Mouse (Mus musculus) lung, postnatal 0 days (tissue): ENCODE measurements around the gene Olfr374.

ENCODE experiments used
- CTCF ChIP-seq: IDR thresholded peaks from 2 replicates; pipeline ENCODE4 v1.5.1; 2016; ENCODE audit warnings: antibody characterized with exemption, mild to moderate bottlenecking
- EP300 ChIP-seq: IDR thresholded peaks from 2 replicates; pipeline ENCODE4 v1.6.1; 2016; ENCODE audit warnings: antibody characterized with exemption, mild to moderate bottlenecking, control low read depth

DNA sequence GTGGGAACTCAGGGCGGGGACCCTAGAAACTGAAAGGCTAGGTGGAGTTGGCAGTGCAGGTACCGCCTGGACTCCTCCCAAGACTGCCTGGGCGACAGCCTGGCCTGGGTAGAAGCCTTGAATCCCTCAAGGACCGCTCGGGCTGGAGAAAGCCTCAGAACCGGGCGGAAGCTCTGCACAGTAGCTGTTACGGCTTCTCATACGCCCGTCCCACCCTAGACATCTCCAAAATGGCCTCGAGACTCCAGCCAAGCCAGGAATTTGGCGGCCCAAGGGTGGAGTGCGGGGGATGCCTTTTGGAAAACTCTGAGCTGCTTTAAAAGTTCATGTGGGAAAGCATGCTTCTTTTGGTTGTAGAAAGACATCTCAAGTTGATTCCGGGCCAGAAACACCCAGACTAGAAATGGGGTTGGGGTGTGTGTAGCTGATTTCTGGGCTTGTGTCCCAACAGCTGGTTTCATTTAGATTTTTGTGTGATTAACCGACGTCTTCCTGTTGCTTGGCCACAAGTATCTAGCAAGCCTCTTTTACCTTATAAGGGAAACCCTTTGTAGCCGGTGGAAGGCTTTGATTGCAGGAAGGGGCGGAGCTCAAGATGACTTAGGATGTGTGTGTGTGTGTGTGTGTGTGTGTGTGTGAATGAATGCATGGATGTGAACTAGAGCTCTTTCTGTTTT lies 29.6 kb downstream of the Olfr374 start:
- TF ChIP-seq EP300 (peak; percentile 90), CTCF (no peak)
